Mouse (Mus musculus): ENCODE measurements at regions not wholly inside any gene's neighbourhood (a gene's known extent, or its start where the extent isn't known, plus 50 kb on each side); places are given as distances from the start of the nearest gene placed in this dataset.

GRCm38 (mm10) chr17:3803507-3803906 is 107.4 kb upstream of the Nox3 start:
- TF ChIP-seq CTCF (IDR thresholded peaks at IDR 0.05; ENCODE audit: low read depth), result no peak
- 70% methylated on average over 1 of the region's 1 CpGs for WGBS
- Histone ChIP-seq H3K4me2 (ENCODE audit: low read length) (no peak overlapping the region), H3K9me3 (replicated peaks; ENCODE audit: low read length) (no peaks in the 10 kb centered on the region), H3K4me3 (replicated peaks; ENCODE audit: low read depth, low read length) (no peak overlapping the region), H3K27ac (no peak overlapping the region), H3K4me1 (replicated peaks; ENCODE audit: insufficient read depth, low read length) (no peaks in the 10 kb centered on the region; the same call in 1 of the 2 replicates), H3K9ac (ENCODE audit: low read depth, low read length) (no peak overlapping the region), H3K27me3 (ENCODE audit: insufficient read depth, low read length) (no peaks in the 10 kb centered on the region), H3K36me3 (ENCODE audit: insufficient read depth, low read length) (no peaks in the 10 kb centered on the region)
- no peak for DNase-seq (ENCODE audit: low spot score)
- ATAC-seq (replicated peaks; ENCODE audit: low FRiP score, low read depth), result no peak

- no peaks in the 10 kb centered on the region for H3K36me3 ChIP-seq (ENCODE audit: insufficient read depth, low read length)
- peak; percentile 52; the same call in 1 of the 2 replicates for ATAC-seq (replicated peaks; ENCODE audit: low FRiP score, low read depth)
- DNase-seq (ENCODE audit: low spot score), result peak; percentile 69
- H3K27me3 ChIP-seq (ENCODE audit: insufficient read depth, low read length), result no peaks in the 10 kb centered on the region
- H3K9me3 ChIP-seq (replicated peaks; ENCODE audit: low read length), result no peaks in the 10 kb centered on the region
- H3K9ac ChIP-seq (ENCODE audit: low read depth, low read length), result no peak overlapping the region
- TF ChIP-seq CTCF (IDR thresholded peaks at IDR 0.05; ENCODE audit: low read depth), result peak; percentile 68
- H3K4me2 ChIP-seq (ENCODE audit: low read length), result no peak overlapping the region
- 22% methylated on average over 2 of the region's 2 CpGs for WGBS
- no peak overlapping the region for H3K4me3 ChIP-seq (replicated peaks; ENCODE audit: low read depth, low read length)
- no peaks in the 10 kb centered on the region for H3K4me1 ChIP-seq (replicated peaks; ENCODE audit: insufficient read depth, low read length)
- no peak overlapping the region for H3K27ac ChIP-seq
Observed at GRCm38 (mm10) chr17:3792597-3792996, 96.5 kb upstream of the Nox3 start.

DNA sequence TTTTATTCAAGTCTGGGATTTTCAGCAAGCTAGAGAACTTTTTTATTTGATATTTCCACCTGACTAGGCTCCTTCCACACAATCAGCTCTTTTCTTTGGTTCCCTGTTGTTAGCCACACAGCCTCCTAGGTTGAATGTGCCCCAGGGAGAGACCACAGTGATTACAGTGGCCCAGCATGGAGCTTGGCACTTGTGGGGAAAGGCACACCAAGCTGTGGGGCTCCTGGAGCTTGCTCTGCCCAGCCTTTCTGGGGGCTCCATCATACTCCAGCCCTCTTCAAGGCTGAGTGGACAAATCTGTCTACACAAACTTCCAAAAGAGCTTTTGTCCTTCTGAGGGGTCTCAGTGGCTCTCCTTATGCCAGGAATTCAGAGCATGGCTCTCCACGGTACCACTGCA is 86.1 kb upstream of the Nox3 start:
- Histone ChIP-seq H3K27me3 (ENCODE audit: insufficient read depth, low read length) (no peaks in the 10 kb centered on the region), H3K4me3 (replicated peaks; ENCODE audit: low read depth, low read length) (no peak overlapping the region), H3K27ac (no peak overlapping the region), H3K36me3 (ENCODE audit: insufficient read depth, low read length) (no peaks in the 10 kb centered on the region), H3K9ac (ENCODE audit: low read depth, low read length) (no peak overlapping the region), H3K4me1 (replicated peaks; ENCODE audit: insufficient read depth, low read length) (no peaks in the 10 kb centered on the region), H3K9me3 (replicated peaks; ENCODE audit: low read length) (no peaks in the 10 kb centered on the region), H3K4me2 (ENCODE audit: low read length) (no peak overlapping the region)
- DNase-seq (ENCODE audit: low spot score) (no peak), ATAC-seq (replicated peaks; ENCODE audit: low FRiP score, low read depth) (no peak)
- 74% methylated on average over 1 of the region's 1 CpGs for WGBS
- TF ChIP-seq CTCF (IDR thresholded peaks at IDR 0.05; ENCODE audit: low read depth), result no peak

GRCm38 (mm10) chr17:3777691-3778090 is 81.6 kb upstream of the Nox3 start:
- no peak overlapping the region for H3K27ac ChIP-seq
- no peaks in the 10 kb centered on the region for H3K27me3 ChIP-seq (ENCODE audit: insufficient read depth, low read length)
- no peak for TF ChIP-seq CTCF (IDR thresholded peaks at IDR 0.05; ENCODE audit: low read depth)
- no peak overlapping the region for H3K9ac ChIP-seq (ENCODE audit: low read depth, low read length)
- H3K4me1 ChIP-seq (replicated peaks; ENCODE audit: insufficient read depth, low read length), result no peaks in the 10 kb centered on the region
- H3K9me3 ChIP-seq (replicated peaks; ENCODE audit: low read length), result no peaks in the 10 kb centered on the region
- H3K4me2 ChIP-seq (ENCODE audit: low read length), result no peak overlapping the region
- no peak overlapping the region for H3K4me3 ChIP-seq (replicated peaks; ENCODE audit: low read depth, low read length)
- ATAC-seq (replicated peaks; ENCODE audit: low FRiP score, low read depth), result no peak
- H3K36me3 ChIP-seq (ENCODE audit: insufficient read depth, low read length), result no peaks in the 10 kb centered on the region
- DNase-seq (ENCODE audit: low spot score), result no peak

DNA sequence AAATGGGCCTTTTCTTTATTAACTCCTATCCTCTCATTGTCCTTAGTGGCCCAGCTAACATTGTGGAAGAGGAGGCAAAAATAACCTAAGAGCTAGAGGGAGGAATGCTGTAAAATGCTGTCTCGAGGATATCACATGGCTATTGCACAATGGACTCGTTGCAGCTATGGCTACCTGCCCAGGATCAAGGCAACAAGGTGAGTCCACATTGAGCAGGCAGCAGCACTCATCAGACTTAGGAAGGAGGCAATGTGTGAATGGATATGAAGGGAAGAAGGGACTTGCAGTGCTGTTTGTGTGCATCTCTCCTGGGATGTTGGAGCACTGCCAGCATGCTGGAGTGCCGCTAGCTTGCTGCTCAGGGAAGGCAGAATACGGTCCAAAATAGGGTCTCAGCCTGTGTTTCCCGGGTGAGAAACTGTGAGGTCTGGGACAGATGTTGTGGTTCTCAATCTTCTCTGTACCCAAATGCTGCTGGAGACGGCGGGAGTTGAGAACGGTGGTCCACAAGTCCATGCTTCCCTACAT is 51.8 kb upstream of the Nox3 start:
- H3K9ac ChIP-seq (ENCODE audit: low read depth, low read length), result no peak overlapping the region
- H3K4me2 ChIP-seq (ENCODE audit: low read length), result no peak overlapping the region
- H3K9me3 ChIP-seq (replicated peaks; ENCODE audit: low read length), result no peaks in the 10 kb centered on the region
- H3K27ac ChIP-seq, result no peak overlapping the region
- DNase-seq (ENCODE audit: low spot score) (no peak), ATAC-seq (replicated peaks; ENCODE audit: low FRiP score, low read depth) (no peak)
- no peaks in the 10 kb centered on the region for H3K36me3 ChIP-seq (ENCODE audit: insufficient read depth, low read length)
- no peak for TF ChIP-seq CTCF (IDR thresholded peaks at IDR 0.05; ENCODE audit: low read depth)
- WGBS, result 74% methylated on average over 8 of the region's 8 CpGs
- no peaks in the 10 kb centered on the region for H3K27me3 ChIP-seq (ENCODE audit: insufficient read depth, low read length)
- no peak overlapping the region for H3K4me3 ChIP-seq (replicated peaks; ENCODE audit: low read depth, low read length)
- no peaks in the 10 kb centered on the region for H3K4me1 ChIP-seq (replicated peaks; ENCODE audit: insufficient read depth, low read length)
